Mouse (Mus musculus) B cell, adult (primary cell): ENCODE measurements around the gene Fbxo48. TPM values are rescaled to one million over a fixed set of nuclear protein-coding genes. Genes with fewer than 3 reads are reported as not detected.

ENCODE experiments used
- total RNA-seq: library from RNA; stranded (reverse); gene quantifications from 4 replicates; pipeline ENCODE4 v1.2.4, GENCODE M21; 2023; ENCODE audit not compliant: inconsistent age

Gene Fbxo48
- total RNA-seq: 1.8 to 3.5 TPM (median 2.4 TPM) in 4 replicates

GRCm38 (mm10) chr11:16950976-16951760, at the start of gene Fbxo48:
TSS of gene Fbxo48 (plus strand) at chr11:16951375.

Other genes starting within 250 kb of the Fbxo48 start
- not detected in 4 replicates for gene Egfr, start 199.2 kb upstream of the Fbxo48 start, total RNA-seq
- gene Cnrip1, start 100.2 kb downstream of the Fbxo48 start, total RNA-seq: 13.6 to 21.0 TPM (median 17.5 TPM) in 4 replicates
- 165 to 193 TPM (median 180 TPM) in 4 replicates for gene Plek, start 101.0 kb downstream of the Fbxo48 start, total RNA-seq
- 98.2 to 102 TPM (median 98.6 TPM) in 4 replicates for gene Ppp3r1, start 207.9 kb downstream of the Fbxo48 start, total RNA-seq
- 7.7 to 10.5 TPM (median 8.2 TPM) in 4 replicates for gene Wdr92, start 230.7 kb downstream of the Fbxo48 start, total RNA-seq